Mouse (Mus musculus): ENCODE data around the gene Tab3. TPM values are rescaled to one million over a fixed set of nuclear protein-coding genes. Genes with fewer than 3 reads are reported as not detected.

The Tab3 gene
- total RNA-seq (2012; rRNA removed), result 5.2 and 7.3 TPM in 2 replicates
- 10 to 100 TPM in 1 of 2 experiments, not detected in 1; 12.8 TPM for polyA plus RNA-seq (2012; ENCODE audit: insufficient read depth in 1 of 2, insufficient read length in 2 of 2, low read depth in 1 of 2, low replicate concordance in 2 of 2, missing spikeins in 1 of 2)

DNA sequence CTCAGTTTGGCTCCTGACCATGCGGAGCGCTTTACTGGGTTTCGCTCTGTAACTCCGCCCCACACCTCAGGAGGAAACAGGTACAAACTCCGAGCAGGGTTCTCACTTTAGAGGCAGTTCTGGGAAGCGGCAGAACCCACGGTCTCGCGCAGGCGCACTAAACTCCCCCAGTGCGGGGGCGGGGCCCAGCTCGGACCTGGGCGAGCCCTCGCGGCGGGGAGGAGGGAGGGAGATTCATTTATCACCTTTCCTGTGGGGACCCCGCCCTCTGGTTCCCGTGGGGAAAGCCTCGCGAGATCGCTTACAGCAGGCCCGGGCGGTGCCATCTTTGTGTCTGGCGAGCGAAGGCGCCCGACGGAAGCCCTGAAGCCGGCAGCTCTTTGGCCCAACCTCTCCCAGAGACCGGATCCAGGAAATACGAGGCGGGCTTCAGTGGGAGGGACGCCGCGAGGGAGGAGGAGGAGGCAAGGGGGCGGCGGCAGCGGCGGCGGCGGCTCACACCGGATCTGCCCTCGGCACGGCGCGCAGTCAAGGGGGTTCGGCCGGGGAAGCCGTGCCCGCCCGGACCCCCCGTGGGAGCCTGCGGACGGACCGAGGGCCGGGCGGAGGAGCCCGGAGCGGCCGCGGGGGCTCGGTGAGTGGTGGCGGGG, at the start of gene Tab3:
TSS of gene Tab3 (plus strand) at position 491 of the 650 bp plus-strand sequence.
- DNase-seq (ENCODE audit: low read depth, low spot score), result peak; percentile 94
- peaks cover 11% of the 10 kb centered on the region for H3K79me2 ChIP-seq (ENCODE audit: control insufficient read depth, insufficient read depth, low read length, poor library complexity)
- no peaks in the 10 kb centered on the region for H3K9me3 ChIP-seq (replicated peaks; ENCODE audit: insufficient read depth, low read length)
- H3K4me1 ChIP-seq (ENCODE audit: control insufficient read depth in 1 of 2, insufficient read depth in 2 of 2, low read length in 2 of 2), result peaks cover 2 to 4% of the 10 kb centered on the region in 2 experiments; a peak in 2 of 4 replicates
- peak within 1 kb of the TSS; percentile 44; the same call in 1 of the 2 replicates for H3K27ac ChIP-seq (ENCODE audit: control insufficient read depth, low read depth, low read length)
- no peaks in the 10 kb centered on the region for H3K27me3 ChIP-seq (ENCODE audit: control insufficient read depth in 1 of 2, insufficient read depth in 2 of 2, low read length in 2 of 2)
- H3K36me3 ChIP-seq (ENCODE audit: control insufficient read depth in 1 of 2, insufficient read depth in 2 of 2, low read length in 2 of 2), result peaks cover 0 to 10% of the 10 kb centered on the region in 2 experiments; a peak in 3 of 4 replicates
- peak within 1 kb of the TSS; percentile 79 for H3K9ac ChIP-seq (ENCODE audit: control insufficient read depth, low read depth, low read length, poor library complexity, severe bottlenecking)
- H3K4me3 ChIP-seq (ENCODE audit: control insufficient read depth in 1 of 2, insufficient read depth in 1 of 2, low read depth in 2 of 2, low read length in 2 of 2), result peak within 1 kb of the TSS; percentile 75 to 85
- TF ChIP-seq USF1 (IDR thresholded peaks at IDR 0.05; ENCODE audit: low read depth, low read length), result no peak
- no peak for TF ChIP-seq ZNF384 (IDR thresholded peaks at IDR 0.05; ENCODE audit: low read depth, low read length)
- TF ChIP-seq MYB (IDR thresholded peaks at IDR 0.05; ENCODE audit: low read depth, low read length), result no peak
- no peak for TF ChIP-seq UBTF (IDR thresholded peaks at IDR 0.05; ENCODE audit: borderline replicate concordance, insufficient read depth, low read depth, low read length)
- peak in 1 of 2 experiments; percentile 23; a peak in 2 of 4 replicates for TF ChIP-seq EP300 (IDR thresholded peaks at IDR 0.05; ENCODE audit: low read depth in 1 of 2, low read length in 2 of 2)
- peak; percentile 94 for TF ChIP-seq HCFC1 (IDR thresholded peaks at IDR 0.05; ENCODE audit: low read depth, low read length)
- TF ChIP-seq JUND (IDR thresholded peaks at IDR 0.05; ENCODE audit: low read depth, low read length), result no peak
- TF ChIP-seq GATA1 (IDR thresholded peaks at IDR 0.05; ENCODE audit: low read depth, low read length), result no peak
- TF ChIP-seq CHD1 (IDR thresholded peaks at IDR 0.05; ENCODE audit: low read depth, low read length), result no peak
- no peak for TF ChIP-seq GABPA (IDR thresholded peaks at IDR 0.05; ENCODE audit: low read depth, low read length)
- no peak for TF ChIP-seq TAL1 (IDR thresholded peaks at IDR 0.05; ENCODE audit: low read length)
- TF ChIP-seq CHD2 (IDR thresholded peaks at IDR 0.05; ENCODE audit: low read length), result peak; percentile 96
- no peak for TF ChIP-seq POLR2AphosphoS2 (IDR thresholded peaks at IDR 0.05; ENCODE audit: low read length)
- TF ChIP-seq SIN3A (IDR thresholded peaks at IDR 0.05; ENCODE audit: low read length), result peak; percentile 22; the same call in 1 of the 2 replicates
- TF ChIP-seq MAZ (IDR thresholded peaks at IDR 0.05; ENCODE audit: low read depth, low read length), result peak; percentile 55; the same call in 1 of the 2 replicates
- no peak for TF ChIP-seq TBP (IDR thresholded peaks at IDR 0.05; ENCODE audit: low read depth, low read length)
- TF ChIP-seq MAFK (IDR thresholded peaks at IDR 0.05; ENCODE audit: borderline replicate concordance, low read depth, low read length), result no peak
- peak; percentile 46; the same call in 1 of the 2 replicates for TF ChIP-seq ETS1 (IDR thresholded peaks at IDR 0.05; ENCODE audit: low read depth, low read length)
- no peak for TF ChIP-seq TCF12 (IDR thresholded peaks at IDR 0.05; ENCODE audit: low read depth, low read length)
- no peak for TF ChIP-seq USF2 (IDR thresholded peaks at IDR 0.05; ENCODE audit: borderline replicate concordance in 1 of 2, insufficient read depth in 1 of 2, low read depth in 1 of 2, low read length in 2 of 2)
- TF ChIP-seq NRF1 (IDR thresholded peaks at IDR 0.05; ENCODE audit: insufficient read depth, low read depth, low read length, poor library complexity, severe bottlenecking), result peak; percentile 77
- 0 out of 2 replicates have a peak, but pooled peaks have one; percentile 29 for TF ChIP-seq MXI1 (IDR thresholded peaks at IDR 0.05; ENCODE audit: low read depth, low read length)
- no peak for TF ChIP-seq POLR2AphosphoS5 (IDR thresholded peaks at IDR 0.05; ENCODE audit: borderline replicate concordance, low read depth, low read length)
- no peak for TF ChIP-seq BHLHE40 (IDR thresholded peaks at IDR 0.05; ENCODE audit: borderline replicate concordance, low read depth, low read length)
- peak; percentile 71 for TF ChIP-seq KAT2A (conservative IDR thresholded peaks at IDR 0.05; ENCODE audit: low read depth, low read length)
- 0 out of 2 replicates have a peak, but pooled peaks have one; percentile 18 for TF ChIP-seq MEF2A (IDR thresholded peaks at IDR 0.05; ENCODE audit: extremely low read depth, insufficient replicate concordance, low read depth, low read length, poor library complexity, severe bottlenecking)
- peak; percentile 86 for TF ChIP-seq ELF1 (IDR thresholded peaks at IDR 0.05; ENCODE audit: low read depth, low read length)
- no peak for TF ChIP-seq MAX (IDR thresholded peaks at IDR 0.05; ENCODE audit: low read length)
- TF ChIP-seq POLR2A (IDR thresholded peaks at IDR 0.05; ENCODE audit: control insufficient read depth in 1 of 2, insufficient read depth in 1 of 2, low read depth in 1 of 2, low read length in 2 of 2, poor library complexity in 1 of 2), result peak; percentile 6 to 65; a peak in 3 of 4 replicates
- no peak for TF ChIP-seq ZKSCAN1 (IDR thresholded peaks at IDR 0.05; ENCODE audit: low read depth, low read length)
- no peak for TF ChIP-seq RCOR1 (IDR thresholded peaks at IDR 0.05; ENCODE audit: low read depth, low read length)
- TF ChIP-seq CTCF (IDR thresholded peaks at IDR 0.05 in 2 of 3, conservative IDR thresholded peaks at IDR 0.05 in 1 of 3; ENCODE audit: control insufficient read depth in 1 of 3, insufficient read depth in 1 of 3, low read depth in 2 of 3, low read length in 3 of 3, poor library complexity in 1 of 3, severe bottlenecking in 1 of 3), result no peak
- TF ChIP-seq ZMIZ1 (IDR thresholded peaks at IDR 0.05; ENCODE audit: low read depth, low read length), result no peak
- TF ChIP-seq SMC3 (IDR thresholded peaks at IDR 0.05; ENCODE audit: low read depth, low read length), result no peak
- no peak for TF ChIP-seq RAD21 (IDR thresholded peaks at IDR 0.05; ENCODE audit: low read depth, low read length)

All from MEL (cell line).